Mouse (Mus musculus): ENCODE measurements around the gene Cyp4f39.

The Cyp4f39 gene

DNA sequence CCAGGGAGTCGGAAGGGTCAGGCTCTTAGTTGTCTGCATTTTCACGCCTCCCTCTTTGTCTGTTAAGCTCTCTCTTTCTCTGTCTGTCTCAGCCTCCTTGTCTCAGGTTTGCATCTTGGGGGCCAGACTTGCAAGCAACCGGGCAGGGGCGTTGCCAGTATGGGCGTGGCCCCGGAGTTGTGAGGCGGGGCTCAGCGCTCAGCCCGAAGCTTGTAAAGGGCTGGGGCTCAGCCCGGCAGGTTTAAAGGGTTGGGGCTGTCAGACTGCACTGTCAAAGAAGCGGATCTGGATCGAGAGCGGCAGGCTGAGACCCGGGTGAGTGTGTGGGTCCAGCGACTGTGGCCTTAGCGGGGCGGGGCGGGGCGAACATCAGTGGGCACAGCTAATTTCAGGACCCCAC, at the start of gene Cyp4f39:
Cyp4f39 (plus strand) TSS at position 242 of the 400 bp plus-strand sequence.
- DNase-seq = no peak

DNA sequence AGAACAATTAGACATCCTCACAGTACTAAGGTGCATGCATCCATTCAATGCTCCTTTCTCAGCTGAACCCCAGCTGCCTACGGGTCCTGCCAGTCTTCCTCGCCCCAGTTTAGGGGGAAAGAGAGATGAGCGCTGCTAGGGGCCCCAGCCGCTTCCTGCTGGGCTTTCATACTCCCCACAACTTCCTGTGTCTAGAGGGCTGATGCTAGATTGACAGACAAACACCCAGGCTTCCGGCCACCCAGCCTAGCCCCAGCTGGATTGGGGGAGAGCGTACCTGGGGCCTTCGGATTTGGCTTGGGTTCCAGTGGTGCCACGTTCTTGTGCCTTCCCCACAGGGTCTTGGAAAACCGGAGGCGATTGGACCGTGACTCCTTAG, 49.8 kb upstream of the Cyp4f39 start:
- DNase-seq = no peak

DNA sequence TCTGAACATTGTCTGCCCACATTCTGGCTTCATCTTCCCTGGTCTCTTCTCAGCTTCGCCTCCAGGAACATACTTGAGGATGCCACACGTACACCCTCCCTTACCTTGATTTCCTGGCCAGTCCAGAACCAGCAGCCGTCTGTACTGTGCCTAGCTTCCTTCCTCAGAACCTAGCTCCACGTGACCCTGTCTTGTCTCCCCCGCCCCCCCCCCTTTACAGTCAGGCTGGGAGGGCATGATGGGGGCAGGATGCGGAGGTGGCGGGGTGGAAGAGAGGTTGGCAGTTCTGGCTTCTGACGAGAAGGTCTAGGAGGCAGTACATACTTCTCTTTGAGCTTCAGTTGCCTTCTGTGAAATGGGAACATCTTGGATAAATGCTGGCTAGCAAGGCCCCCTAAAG, 49.1 kb upstream of the Cyp4f39 start, which contains the start of gene Rasal3:
Rasal3 (minus strand) TSS at position 167 of the 400 bp plus-strand sequence.
- DNase-seq = no peak

DNA sequence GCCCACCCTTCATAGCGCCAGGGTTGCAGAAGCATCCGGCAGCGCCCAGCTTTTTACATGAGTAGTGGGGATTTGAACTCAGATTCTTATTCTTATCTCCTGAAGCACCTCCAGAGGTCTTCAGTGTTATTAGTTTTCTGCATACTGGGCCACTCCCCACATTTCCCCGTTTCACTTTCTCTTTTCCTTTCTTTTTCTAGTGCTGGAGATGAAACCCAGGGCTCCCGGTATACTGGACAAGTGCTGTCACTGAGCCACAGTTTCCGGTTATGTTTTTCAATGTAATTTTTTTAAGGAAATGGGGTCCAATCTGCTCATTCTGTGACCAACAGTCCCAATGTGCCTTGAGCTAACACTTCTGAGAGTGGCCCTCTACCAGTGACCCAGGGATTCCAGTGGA, 40.6 kb upstream of the Cyp4f39 start:
- no peak for DNase-seq

DNA sequence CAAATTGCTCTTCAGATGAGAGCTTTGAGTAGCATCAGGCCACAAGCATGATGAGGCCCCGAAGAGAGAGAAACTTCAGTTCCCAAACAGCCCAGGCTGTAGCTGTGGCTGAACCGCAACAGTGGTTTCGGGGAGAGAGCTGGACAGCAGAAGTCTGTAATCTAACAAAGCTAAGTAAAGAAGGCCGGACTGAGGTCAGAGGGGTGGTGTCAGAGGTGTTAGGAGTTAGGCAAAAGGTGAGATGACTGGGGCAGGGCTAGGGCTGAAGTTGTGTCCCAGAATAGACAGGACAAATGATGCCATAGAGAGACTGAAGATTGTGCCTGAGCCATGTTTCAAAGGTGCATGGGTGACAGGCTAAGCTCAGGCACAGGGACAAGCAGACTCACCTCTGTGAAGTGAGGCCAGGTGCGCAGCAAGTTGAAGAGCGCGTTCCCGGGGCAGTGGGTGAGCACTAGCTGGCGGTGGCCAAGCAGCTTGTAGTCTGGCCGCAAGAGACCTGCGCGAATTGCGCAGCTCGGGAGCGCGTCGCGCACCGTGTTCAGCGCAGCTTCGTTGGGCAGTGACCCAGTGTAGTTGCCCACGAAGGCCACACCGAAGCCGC, 37.0 kb upstream of the Cyp4f39 start:
- no peak for DNase-seq

DNA sequence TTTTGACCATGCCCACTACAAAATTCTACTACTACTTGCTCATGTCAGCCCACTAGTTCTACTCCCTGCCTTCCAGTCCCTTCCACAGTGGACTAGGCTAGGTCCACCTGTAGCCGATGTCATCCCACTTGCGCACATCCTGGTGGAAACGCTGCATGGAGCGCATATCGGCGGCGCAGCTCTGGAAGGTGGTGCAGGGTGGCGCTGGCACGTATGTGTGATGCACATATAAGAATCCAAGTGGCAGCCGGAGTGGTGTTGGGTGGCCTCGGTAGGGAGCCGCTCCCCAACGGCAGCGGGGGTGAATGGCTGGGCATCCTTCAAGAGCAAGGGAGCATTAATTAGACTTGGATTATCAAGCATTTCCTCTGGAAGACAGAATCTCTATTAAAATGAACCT, 35.8 kb upstream of the Cyp4f39 start:
- DNase-seq = no peak

DNA sequence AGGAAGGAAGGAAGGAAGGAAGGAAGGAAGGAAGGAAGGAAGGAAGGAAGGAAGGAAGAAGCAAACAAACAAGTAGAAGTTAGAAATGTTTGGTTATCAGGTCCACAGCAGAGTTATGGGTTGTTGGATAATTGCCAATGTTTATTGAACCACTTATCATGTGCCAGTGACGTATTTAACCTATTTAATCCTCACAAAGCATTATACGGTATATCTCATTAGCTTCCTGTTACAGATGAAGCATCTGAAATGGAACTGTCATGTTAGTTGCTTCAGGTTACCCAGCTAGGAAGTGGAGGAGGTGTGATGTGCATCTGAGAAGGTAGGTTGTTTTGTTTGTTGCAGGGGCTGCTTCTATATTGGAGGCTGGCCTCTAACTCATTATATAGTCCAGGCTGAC, 32.5 kb upstream of the Cyp4f39 start:
- DNase-seq = no peak

DNA sequence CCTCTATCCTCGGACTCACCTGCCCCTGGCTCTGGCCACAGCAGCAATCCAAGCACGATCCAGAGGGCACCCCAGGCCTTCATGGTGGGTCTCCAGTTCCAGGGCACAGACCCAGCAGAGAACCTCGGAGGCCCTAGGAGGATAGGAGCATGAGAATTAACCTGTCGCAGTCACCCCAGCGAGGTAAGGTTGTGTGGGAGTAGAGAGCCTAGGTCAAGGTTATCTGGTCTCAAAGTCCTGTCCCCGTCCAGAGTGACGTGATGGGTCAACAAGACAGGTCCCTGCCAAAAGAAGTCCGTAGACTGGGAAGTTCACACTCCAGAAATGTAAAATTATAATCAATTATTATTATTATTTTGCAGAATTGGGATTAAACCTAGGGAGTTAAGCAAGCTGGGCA, 31.7 kb upstream of the Cyp4f39 start:
- DNase-seq = no peak

DNA sequence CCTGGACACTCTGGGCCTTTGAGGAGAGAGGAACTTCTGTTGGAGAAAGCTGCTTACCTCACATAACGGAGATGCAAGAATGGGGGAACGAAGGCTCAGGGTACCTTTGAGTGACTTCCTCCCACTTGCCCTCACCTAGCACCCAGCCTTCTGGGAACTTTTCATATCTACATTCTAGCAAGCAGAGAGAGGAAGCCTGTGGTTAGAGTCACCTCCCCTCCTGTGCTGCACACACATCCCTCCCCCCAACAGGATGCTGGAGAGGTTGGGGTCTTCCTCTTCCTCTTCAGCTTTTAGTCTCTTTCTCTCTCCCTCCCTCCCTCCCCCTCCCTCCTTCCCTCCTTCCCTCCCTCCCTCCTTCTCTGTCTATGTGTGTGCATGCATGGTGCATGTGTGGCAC, 28.5 kb upstream of the Cyp4f39 start, which contains the start of gene Pglyrp2:
Pglyrp2 (minus strand) TSS at position 134 of the 400 bp plus-strand sequence.
- DNase-seq = no peak

DNA sequence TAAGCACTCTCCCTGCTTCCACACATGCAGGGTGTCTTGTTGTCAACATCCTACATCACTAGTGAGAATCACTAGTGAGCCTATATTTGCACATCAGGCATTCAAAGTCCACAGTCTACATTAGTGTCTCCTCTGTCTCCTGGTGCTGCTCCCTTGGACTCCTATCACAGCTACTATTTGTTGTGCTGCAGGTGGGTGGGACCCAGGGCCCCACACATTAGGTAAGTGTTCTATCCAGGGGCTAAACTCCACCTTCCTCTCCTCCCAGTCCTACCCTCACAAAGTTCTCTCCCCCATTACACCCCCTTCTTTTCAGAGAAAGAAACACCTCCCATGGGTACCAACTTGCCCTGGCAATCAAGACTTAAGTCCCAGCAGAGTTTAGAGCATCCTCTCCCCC, 25.9 kb upstream of the Cyp4f39 start:
- no peak for DNase-seq

DNA sequence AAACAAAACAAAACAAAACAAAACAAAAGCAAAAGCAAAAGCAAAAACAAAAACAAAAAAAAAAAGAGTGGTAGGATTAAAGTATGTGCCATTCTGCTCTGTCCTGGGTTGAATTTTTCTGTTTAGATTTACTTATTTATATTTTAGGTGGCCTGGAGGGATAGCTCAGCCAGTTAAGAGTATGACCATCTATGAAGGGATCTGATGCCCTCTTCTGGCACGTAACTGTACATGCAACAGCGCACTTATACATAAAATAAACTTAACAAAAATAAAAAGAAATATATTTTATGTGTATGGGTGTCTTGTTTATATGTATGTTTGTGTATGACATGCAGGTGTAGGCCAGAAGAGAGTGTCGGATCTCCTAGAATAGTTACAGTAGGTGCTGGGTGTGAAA, 20.6 kb upstream of the Cyp4f39 start:
- no peak for DNase-seq

DNA sequence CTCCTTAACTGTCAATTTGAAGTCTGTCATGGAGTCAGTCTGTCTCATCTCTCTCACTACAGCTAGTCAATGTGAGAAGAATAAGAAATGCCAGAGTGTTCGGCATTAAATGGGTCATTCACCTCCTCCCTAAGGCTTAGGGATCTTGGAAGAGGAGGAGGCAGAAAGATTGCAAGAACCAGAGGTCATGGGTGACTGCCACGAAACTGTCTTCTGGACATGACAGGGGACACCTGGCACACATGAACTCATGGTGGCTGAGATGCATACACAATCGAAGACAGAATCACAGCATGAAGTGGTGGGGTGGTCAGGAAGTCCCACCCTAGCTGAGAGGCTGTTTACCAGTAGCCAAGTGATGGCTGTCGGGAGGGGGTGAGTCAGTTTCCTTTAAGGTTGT, 18.2 kb upstream of the Cyp4f39 start:
- DNase-seq = no peak

DNA sequence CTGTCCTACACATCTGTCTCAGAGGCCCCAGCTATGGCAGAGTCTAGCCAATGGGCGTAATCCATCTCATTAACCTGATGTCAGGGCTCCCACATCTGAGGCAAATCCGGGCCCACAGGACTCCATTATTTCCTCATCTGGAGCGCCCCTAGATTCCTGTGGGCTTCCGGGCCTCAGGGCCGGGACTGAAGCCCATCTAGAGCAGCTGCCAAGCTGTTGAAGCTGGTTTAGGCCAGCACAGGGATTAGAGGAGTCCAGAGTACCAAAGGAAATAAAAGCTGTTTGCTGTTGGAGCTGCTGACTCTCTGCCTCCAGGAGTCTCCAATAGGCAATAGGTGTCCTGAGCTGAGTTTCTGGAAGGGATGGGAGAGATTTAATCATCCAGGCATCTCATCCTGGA, 17.4 kb upstream of the Cyp4f39 start:
- DNase-seq = no peak

DNA sequence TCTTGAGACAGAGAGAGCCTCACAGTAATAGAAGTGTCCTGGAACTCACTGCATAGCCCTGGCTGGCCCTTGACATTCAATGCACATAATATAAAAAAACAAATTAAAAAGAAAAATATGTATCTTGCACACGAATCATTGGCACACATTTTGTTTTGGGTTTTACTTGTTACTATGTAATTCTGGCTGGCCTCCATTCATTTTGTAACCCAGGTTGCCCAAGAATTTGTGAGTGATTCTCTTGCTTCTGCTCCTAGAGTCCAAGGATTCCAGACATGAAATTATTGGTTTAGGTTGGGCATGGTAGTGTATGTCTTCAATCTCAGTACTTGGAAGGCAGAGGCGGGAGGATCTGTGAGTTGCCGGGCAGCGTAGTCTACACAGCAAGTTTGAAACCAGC, 15.4 kb upstream of the Cyp4f39 start:
- DNase-seq = no peak

DNA sequence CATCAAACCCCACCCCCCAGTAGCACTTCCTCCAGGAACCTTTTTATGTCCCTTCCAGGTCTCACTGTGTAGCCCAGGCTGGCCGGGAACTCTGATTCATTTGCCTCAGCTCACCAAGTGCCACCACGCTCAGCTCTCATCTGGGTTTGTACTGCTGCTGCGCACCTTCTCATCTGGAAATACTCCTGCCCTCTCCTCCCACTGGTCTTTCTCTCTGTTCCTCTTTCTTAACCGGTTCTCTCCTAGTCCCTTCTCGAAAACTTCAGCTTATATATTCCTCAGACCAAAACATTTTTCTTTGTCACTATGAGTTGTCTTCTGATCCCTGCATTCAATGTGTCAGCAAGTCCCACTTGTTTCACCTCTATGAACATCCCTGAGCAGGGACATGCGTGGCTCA, 9.3 kb upstream of the Cyp4f39 start:
- no peak for DNase-seq

DNA sequence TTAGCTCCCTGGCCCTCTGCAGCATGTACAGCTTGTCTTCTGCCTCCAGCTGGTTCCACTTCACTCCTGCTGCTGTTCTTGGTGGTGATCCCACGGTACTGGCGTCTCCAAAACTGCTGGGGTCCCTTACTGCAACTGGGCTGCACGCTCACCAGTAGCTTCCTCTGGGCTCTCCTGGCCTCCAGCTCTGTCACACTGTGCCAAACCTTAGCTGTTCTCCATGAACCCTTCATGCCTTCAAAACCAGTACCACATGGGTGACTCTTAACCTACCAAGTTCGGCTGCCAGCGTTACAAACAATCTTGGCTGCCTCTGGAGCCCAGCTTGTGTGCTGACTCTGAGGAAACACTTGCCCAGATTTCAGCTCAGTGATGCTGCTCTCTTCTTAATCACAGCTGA, 7.5 kb upstream of the Cyp4f39 start:
- no peak for DNase-seq

DNA sequence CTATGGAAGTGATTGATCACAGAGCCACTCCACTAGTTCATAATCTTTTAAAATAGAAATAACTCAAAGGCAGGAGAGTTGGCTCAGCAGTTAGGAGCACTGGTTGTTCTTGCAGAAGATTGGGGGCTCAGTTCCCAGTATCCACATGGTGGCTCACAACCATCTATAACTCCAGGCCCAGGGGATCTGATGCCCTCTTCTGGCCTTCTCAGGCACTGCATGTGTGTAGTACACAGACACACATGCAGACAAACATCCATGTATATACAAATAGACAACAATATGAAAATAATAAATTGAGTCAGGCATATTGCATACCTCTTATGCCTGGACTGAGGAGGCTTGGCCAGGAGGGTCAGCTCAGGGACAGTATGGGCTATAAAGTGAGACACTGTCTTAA, 5.3 kb upstream of the Cyp4f39 start:
- no peak for DNase-seq

DNA sequence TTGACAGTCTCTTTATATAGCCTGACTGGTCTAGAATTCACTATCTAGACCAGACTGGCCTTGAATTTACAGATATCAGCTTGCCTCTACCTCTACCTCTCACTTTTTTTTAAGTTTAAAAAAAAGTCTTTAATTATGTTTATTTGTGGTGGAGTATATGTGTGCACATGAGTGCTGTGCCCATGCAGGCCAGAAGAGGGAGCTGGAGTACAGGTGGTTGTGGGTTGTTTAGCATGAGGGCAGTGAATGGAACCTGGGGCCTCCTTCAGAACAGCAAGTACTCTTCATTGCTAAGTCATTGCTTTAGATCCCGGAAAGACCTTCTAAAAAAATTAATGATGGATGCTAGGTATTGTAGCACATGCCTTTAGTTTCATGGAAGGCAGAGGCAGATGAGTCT, 3.5 kb upstream of the Cyp4f39 start:
- DNase-seq = no peak

DNA sequence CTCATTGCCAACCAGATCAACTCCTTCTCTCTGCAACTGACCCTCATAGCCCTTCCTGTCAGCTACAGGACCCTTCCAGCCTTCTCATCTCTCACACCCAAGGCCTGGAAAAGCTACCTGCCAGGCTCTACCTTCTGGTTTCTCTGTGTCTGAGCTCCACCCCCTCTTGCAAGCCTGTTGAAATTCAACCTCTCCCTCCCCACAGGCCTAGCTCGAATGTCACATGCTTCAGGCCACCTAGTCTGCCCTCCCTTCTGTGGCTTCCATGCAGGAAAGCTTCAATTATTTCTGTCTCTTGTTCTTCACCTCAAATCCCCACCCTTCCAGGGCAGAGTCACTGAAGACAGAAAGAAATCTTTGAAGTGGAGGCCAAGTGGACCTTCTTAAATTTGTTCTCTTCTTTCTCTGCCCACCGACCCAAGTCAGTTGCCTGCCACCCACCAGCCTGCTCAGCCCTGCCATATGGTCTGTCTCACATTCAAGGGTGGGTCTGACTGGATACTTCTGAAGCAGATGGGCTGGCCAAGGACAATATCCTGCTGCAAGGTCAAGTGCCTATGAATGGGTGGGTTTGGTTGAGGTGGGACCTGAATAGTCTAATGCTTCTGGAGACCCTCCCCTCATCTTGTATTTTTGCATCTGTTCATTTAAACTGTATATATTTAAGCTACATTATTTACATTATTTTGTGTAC, 1.5 kb upstream of the Cyp4f39 start:
- no peak for DNase-seq

DNA sequence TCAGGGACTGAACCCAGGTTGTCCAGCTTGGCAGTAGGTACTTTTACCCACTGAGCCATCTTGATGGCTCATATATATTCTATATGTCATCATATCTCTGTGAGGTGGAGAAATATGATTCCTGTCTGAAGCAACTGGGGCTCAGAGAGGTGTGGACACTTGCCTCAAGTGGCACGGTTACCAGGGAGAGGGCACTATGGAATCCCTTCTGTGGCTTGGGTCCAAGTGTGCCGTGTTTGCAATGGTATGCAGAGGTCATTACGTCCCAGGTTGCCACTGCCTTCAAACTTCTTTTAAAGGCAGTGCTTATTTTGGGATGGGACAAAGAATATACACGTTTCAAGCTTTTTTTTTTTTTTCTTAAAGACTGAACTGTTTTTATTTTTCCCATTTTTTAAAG, 1.7 kb downstream of the Cyp4f39 start:
- DNase-seq = no peak

DNA sequence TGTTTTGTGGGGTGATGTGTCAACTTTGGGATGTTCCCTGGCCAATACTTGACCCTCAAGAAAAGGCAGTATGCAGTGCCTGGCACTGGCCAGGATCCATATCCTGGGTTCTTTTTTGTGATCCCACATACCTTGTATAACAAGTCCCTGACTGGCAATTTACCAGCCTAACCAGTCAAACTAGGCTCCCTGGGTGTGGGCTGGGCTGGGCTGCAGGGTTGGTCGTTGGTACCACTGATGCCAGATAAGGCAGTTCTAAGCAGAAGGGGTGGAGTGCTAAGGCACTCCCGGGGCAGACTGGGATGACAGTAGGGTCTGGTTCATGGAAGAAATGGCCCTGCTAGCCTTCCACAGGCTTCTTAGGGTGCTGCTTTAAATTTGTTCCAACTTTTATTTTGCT, 2.5 kb downstream of the Cyp4f39 start:
- no peak for DNase-seq

DNA sequence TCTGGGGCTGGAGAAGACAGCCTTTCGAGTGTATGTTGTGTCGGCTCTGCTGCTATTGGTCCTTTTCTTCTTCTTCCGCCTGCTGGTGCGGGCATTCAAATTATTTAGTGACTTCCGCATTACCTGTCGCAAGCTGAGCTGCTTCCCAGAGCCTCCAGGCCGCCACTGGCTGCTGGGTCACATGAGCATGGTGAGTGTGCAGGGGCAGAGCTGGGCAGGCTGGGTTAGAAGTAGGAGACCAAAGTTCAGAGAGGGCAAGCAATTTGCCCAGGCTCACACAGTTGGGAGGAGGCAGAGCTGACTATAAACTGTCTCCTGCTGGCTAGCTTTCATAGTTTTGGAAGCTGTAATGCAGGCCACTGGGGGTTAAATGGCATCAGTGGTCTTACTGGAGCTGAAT, 16.0 kb downstream of the Cyp4f39 start:
- no peak for DNase-seq

DNA sequence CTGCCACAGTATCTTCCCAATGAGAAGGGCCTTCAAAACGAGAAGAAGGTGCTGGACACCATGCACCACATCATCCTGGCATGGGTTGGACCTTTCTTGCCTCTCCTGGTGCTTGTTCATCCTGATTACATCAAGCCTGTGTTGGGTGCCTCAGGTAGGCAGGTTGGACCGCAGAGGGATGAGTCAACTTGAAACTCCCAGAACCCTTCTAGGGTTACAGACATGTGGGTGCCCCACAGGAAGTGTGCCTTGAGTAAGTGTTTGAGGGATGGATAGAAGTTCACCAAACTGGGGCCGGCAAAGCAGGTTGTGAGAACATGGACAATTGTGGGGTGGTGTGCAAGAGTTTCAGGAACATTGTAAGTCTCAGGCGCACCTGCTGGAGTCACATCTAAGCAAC, 18.3 kb downstream of the Cyp4f39 start:
- DNase-seq = no peak

DNA sequence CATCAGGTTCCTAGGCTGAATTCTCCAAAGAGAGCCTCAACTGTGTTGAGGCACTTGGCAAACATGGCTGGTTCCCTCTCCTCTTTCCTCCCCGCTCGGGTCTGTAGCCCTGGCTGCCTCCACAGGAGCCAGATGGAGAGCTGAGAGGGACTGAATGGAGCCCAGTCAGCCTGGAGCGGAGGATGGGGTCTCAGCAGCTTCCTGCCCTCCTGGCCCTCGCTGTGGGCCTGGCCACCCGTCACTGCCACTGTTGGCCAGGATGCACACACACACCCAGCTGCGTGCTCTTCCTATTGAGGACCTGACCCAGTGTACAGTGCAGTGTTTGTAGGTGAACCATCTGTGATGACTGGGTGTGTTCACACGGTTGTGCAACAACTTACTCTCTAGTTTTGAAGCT, 19.7 kb downstream of the Cyp4f39 start:
- no peak for DNase-seq

DNA sequence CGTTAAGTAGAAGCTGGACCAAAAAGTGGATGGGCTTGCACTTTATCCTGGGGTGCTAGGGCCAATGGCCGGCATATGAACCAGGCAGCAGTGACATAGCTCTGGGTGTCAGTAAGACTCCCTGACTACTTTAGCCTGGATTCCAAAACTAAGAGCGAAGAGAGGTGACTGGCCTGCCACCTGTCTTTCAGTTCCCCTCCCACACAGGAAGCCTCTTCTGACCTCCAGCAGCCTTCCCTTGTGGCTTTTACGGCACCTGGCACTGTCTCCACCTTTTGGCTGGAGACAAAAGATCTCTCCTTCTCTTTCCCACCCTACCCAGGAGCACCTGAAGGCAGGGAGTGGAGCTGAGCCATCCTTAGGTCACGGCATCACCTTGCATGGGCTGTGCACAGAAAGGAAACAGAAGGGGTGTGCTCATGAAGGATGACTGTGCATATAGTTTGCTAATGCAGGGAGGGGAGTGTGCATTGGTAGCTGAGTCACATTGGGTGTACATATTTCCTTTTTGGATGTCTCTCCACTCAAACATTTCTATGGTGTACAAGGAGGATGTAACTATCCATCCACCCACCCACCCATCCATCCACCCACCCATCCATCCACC, 22.5 kb downstream of the Cyp4f39 start:
- DNase-seq = no peak
